Mouse (Mus musculus) erythroblast, embryonic 14.5 days (primary cell): ENCODE measurements around the gene Slit2.

Experiments
- GATA1 ChIP-seq: IDR thresholded peaks from 2 replicates; pipeline ENCODE4 v1.6.1; 2012; ENCODE audit warnings: low read length, inconsistent platforms, mixed read lengths
- TAL1 ChIP-seq: IDR thresholded peaks from 3 replicates; pipeline ENCODE4 v1.6.1; 2012; ENCODE audit warnings: low read length, inconsistent platforms, mixed read lengths

- TF ChIP-seq GATA1 (no peak), TAL1 (no peak)
Observed at GRCm38 (mm10) chr5:48181646-48182302, 198.8 kb downstream of the Slit2 start.
